Mouse (Mus musculus) testis, adult 2 months (tissue): ENCODE measurements around the gene Gm11168.
"Not testable (repeated sequence)": the region's sequence is repeated elsewhere in the genome, so short reads cannot be mapped to it uniquely, and the experiment has no call there.

Experiments used
- CTCF ChIP-seq: fragments of 200-500 bp; IDR thresholded peaks from 2 replicates; pipeline ENCODE4 v1.5.1; 2012; ENCODE audit warnings: low read depth, mild to moderate bottlenecking, inconsistent platforms, low read length, moderate library complexity; ENCODE audit not compliant: control insufficient read depth, insufficient read depth, insufficient replicate concordance
- POLR2A ChIP-seq: fragments of 200-500 bp; IDR thresholded peaks from 2 replicates; pipeline ENCODE4 v1.6.1; 2012; ENCODE audit warnings: low read depth, mild to moderate bottlenecking, inconsistent platforms, low read length, moderate library complexity; ENCODE audit not compliant: control insufficient read depth

- TF ChIP-seq CTCF, POLR2A: not testable (repeated sequence)
These were observed 23.6 kb downstream of the Gm11168 start for GRCm38 (mm10) chr9:3026741-3027140.
